Mouse (Mus musculus): ENCODE results near the gene Spen. TPM values are rescaled to one million over a fixed set of nuclear protein-coding genes. Genes with fewer than 3 reads are reported as not detected.
A peak's percentile ranks its signal among the peaks of the same experiment; 100 is the strongest.

Gene Spen
- total RNA-seq, 2 experiments from 2014 or later = 32.1 to 34.2 TPM

DNA sequence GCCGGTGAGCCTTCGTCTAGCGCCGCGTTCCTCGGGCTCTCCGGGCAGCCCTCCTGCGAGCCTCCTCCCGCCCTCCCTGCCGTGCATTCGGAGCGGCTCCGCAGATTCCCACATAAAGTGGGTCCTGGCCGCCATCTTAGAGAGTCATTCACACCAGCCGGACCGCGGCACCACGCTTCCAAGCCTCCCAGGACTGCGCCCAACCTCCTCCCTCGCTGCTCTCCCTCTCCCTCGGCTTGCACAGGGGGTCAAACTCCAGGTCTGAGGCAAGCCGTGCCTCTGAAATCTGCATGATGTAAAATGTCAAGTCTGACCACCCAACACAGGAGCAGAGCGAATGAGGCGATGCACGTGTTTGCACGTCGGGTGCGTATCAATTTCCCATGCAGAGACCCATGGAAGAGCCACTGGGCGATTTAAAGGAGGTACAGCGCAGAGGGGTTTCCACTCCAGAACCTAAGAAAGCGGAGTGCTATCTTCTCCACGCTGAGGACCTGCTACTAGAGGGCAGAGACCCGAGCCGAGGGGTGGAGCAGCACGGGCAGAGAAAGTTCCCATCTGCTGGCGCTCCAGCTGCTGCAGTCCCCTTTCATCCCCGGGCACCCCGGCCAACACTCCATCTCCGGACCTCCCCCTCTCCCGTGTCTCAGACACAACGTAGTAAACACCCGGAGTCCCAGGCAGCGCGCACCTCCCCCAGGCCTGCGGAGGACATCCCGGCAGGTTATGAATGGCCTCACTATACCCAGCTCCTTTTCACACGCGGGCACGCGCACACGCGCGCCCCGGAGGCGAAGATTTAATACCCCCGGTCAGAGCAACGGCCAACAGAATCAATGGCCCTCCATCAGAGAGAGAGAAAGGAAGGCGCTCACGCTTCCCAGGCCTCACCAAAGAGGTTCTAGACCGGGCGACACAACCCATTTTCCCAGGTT, 1.8 kb downstream of the Spen start:
- DNase-seq = peak; percentile 67 to 74
- intact Hi-C loops (cut with DNase I) = no loop called here

GRCm38 (mm10) chr4:141534947-141535680, 3.3 kb downstream of the Spen start:
- DNase-seq = peak; percentile 61 to 71
- intact Hi-C loops (cut with DNase I) = no loop called here

DNA sequence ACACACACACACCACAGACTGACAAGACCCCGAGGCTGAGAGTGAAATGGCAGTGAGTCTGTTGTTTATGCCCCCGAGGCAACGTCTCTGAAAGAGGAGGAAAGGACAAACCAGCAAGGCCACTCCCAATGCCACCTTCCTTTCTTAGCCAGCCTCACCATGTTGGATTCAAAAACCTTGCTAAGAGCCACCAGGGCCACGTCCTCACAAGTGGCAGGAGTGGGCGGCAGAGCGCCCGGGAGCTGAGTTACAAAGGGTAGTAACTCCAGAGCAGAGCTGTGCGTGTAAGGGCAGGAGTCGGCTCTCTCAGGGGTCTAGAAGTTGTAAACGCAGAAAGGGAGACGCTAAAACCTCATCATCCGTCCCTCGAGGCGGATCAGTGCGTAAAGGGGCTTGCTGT, 7.4 kb downstream of the Spen start:
- DNase-seq = no peak
- intact Hi-C loops (cut with DNase I) = no loop called here

- DNase-seq = no peak
- intact Hi-C loops (cut with DNase I) = no loop called here
These were observed 9.5 kb downstream of the Spen start for GRCm38 (mm10) chr4:141528938-141529337.

DNA sequence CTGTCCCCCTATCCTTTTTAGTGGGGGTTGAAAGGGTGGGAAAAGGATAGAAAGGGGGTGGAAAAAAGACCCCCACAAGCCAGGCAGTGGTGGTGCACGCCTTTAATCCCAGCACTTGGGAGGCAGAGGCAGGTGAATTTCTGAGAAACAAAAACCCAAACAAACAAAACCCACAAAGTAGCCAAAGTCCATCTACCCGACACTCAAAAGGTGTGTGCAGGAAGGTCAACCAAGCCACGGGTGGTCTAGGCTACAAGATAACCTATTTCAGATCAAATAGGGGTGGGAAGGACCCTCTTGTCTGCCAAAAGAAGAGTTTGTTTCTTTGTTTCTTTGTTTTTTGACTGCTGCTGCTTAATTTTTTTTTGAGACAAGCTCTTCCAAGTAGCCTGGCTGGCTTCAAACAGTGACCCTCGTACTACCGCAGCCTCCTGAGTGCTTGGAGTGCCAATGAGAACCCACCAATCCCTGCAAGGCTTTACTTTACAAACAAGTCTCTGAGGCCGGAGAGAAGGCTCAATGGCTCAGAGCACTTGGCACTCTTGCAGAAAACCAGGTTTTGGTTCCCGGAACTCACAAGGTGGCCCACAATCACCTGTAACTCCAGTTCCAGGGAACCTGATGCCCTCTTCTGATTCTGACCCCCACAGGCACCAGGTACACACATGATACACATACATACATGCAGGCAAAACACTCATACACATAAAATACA, 11.3 kb downstream of the Spen start:
- no peak for DNase-seq
- intact Hi-C loops (cut with DNase I) = no loop called here

DNA sequence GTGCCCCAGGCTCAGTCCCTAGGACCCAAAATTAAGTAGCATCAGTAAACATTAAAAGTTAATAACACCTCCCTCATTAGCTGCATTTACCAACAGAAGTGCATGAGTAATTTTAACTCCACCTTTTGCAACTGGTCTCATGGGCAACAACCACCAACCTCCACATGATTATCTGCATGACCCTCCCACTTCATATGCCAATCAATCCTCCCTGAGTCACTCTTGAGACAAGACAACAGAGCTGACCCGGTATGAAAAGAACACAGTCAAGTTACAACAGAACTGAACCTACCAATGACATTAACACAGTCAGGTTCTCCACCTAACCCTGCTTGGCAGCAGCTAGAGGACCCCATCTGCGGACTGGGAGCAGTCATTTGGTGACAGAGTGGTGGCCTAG, 12.5 kb downstream of the Spen start:
- intact Hi-C loops (cut with DNase I) = no loop called here
- DNase-seq = no peak

DNA sequence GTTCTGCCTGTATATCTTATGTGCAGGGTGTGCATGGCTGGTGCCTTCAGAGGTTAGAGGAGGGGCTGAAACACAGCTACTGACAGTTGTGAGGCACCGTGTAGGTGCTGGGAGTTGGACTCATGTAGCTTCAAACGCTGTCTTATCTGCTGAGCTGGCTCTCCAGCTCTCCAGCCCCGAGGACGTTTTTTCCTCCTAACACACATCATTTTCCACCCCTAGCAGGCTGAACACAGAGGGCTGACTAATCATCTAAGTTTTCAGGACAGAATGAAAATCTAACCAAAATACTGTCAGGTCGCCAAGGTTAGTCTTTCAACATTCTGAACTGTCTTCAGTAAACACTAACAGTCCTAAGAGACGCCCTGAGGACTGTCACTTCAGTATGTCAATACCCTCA, 13.7 kb downstream of the Spen start:
- intact Hi-C loops (cut with DNase I) = no loop called here
- no peak for DNase-seq

DNA sequence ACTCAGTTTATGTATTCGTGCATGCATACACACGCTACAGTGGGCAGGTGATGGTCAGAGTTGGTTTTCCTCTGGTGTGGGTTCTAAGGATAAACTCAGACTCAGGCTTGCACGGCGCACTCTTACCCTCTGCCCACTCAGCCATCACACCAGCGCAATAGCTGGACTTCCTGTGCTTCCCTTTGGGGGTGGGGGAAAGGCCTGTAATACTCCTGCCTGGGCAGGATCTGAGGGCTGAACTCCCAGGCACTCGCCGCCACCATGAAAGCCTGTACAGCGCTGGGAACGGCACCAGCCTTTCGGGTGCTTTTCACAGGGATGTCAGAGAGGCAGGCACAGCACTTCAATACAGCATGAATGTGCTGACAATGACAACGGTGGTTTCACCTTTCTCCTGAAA, 15.3 kb downstream of the Spen start:
- intact Hi-C loops (cut with DNase I) = no loop called here
- no peak for DNase-seq

DNA sequence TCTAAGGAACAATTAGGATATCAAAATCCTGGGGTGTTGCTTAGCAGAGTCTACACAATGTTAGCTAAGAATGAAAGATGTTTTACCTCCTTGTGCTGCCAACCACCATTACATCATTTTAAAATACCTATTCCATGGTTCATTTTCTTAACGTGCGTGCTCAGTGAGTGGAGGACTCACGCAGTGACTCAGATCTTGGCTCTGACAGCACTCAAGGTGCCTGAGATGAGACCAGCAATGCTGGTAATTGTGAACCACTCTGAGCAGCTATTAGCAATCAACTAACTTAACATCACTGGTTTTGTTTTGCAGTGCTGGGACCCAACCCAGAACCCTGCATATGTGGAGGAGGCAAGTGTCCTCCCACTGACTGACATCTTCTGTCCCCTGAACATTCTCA, 20.0 kb downstream of the Spen start:
- DNase-seq = no peak
- intact Hi-C loops (cut with DNase I) = no loop called here

GRCm38 (mm10) chr4:141514179-141514641, 24.2 kb downstream of the Spen start:
- no peak for DNase-seq
- intact Hi-C loops (cut with DNase I) = no loop called here

GRCm38 (mm10) chr4:141512145-141512544, 26.3 kb downstream of the Spen start:
- intact Hi-C loops (cut with DNase I) = no loop called here
- no peak for DNase-seq

GRCm38 (mm10) chr4:141510457-141510856, 27.9 kb downstream of the Spen start:
- DNase-seq = no peak

DNA sequence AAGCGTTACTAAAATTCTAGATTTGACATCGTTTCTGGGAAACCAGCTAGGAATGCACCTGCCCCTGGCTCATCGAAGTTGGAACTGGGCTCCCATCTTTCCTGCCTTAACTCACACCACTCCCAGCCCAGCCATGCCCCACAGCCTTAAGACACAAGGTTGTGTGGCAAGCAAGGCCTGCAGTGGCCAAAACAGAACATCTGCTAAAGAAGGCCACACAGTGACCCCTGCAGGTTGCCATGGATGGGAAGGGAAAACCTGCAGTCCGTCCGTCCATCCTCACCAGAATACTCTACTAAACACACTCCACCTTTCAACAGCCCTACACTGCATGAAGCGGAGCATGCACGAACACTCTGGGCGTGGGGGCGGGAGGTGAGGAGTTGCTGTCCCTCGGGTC, 31.5 kb downstream of the Spen start:
- peak; percentile 50 to 71 for DNase-seq
- intact Hi-C loops (cut with DNase I) = loop anchor here (2.0 kb wide), 1 partner anchor 76 kb away; no protein-coding TSS in a partner anchor

More at GRCm38 (mm10) chr4:141510457-141510856, 27.9 kb downstream of the Spen start:
- intact Hi-C loops (cut with DNase I) = no loop called here

DNA sequence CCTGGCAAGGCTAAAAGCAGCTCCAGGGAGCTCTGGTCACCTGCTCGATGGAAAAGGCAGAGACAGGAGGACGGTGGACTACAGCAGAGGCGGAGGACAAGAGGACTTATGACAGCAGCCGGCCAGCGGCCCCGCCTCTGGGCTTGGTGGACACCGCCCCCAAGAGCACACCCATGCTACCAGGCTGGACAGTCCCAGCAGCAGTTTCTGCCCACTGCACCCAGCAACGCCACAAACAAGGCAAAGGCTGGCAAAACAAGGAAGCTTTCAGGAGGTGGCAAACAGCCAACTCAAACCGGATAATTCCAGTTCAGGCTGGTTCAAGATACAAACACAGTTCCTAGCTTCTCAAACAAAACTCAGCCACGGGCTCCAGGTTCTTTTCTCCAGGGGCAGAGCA, 32.0 kb downstream of the Spen start:
- intact Hi-C loops (cut with DNase I) = loop anchor here (2.0 kb wide), 1 partner anchor 76 kb away; no protein-coding TSS in a partner anchor

DNA sequence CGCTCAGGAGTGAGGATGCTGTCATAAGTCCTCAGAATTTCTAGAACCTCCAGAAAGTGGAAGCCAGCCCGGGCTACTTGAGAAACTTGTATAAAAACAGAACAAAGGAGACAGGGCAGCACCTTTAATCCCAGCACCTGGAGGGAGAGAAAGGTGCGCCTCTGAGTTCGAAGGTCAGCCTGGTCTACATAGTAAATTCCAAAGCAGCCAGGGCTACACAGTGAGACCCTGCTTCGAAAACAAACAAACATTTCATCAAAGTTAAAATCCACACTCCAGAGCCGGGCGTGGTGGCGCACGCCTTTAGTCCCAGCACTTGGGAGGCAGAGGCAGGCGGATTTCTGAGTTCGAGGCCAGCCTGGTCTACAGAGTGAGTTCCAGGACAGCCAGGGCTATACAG, 32.6 kb downstream of the Spen start:
- intact Hi-C loops (cut with DNase I) = loop anchor here (2.0 kb wide), 1 partner anchor 75 kb away; no protein-coding TSS in a partner anchor

More for the DNA sequence above, 32.0 kb downstream of the Spen start:
- DNase-seq = peak; percentile 87 to 90

GRCm38 (mm10) chr4:141504471-141504870, 33.9 kb downstream of the Spen start:
- intact Hi-C loops (cut with DNase I) = loop anchor here (5.0 kb wide), 1 partner anchor 102 kb away; no protein-coding TSS in a partner anchor
- DNase-seq = no peak

More for the DNA sequence above, 32.6 kb downstream of the Spen start:
- no peak for DNase-seq

GRCm38 (mm10) chr4:141502723-141503122, 35.7 kb downstream of the Spen start:
- no peak for DNase-seq
- intact Hi-C loops (cut with DNase I) = loop anchor here (5.0 kb wide), 1 partner anchor 100 kb away; no protein-coding TSS in a partner anchor

DNA sequence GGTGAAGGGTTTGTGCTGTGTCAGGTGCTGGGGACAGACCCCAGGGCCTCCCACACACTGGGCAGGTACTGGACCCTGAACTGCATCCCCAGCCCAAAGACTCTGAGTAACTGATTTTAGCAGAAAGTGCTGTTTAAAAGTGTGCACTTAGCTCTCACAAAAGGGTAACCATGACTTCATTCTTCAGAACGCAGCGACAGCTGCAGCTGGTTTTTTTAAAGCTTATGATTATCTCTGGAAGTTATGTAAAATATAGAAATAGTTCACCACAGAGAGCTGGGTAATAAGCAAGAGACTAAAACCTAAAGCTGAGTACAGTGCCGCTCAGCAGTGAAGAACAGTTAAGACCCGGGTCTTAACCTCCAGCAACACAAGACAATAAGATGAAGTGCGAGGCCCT, 37.3 kb downstream of the Spen start:
- DNase-seq = no peak
- intact Hi-C loops (cut with DNase I) = loop anchor here (5.0 kb wide), 1 partner anchor 99 kb away; no protein-coding TSS in a partner anchor

DNA sequence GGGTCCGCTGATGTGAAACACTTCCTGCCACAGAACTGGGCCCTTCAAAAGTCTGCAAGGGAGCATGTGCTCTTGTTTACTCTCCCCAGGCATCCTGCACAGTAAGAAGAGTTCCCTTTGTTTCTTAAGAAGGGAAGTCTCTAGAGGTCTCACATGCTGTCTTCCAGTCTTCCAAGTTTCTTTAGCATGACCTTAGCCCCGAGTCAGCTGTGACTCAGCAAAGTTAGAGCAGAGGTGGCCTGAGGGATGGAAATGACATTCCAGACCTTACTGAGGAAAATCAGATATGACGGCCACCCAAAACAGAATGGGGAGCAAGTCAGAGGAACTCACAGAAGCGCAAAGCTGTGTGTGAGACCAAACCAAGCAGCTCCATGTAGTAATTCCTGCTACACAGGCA, 37.8 kb downstream of the Spen start:
- intact Hi-C loops (cut with DNase I) = loop anchor here (5.0 kb wide), 1 partner anchor 98 kb away; no protein-coding TSS in a partner anchor
- DNase-seq = peak; percentile 26 to 30

GRCm38 (mm10) chr4:141488670-141489069, 49.7 kb downstream of the Spen start:
- intact Hi-C loops (cut with DNase I) = loop anchor here (5.0 kb wide), 1 partner anchor 69 kb away; no protein-coding TSS in a partner anchor
- DNase-seq = no peak

Measured in heart, postnatal 10 days (tissue).